Mouse (Mus musculus): Measurements from ENCODE around the gene Lpin2.

The Lpin2 gene

GRCm38 (mm10) chr17:71259727-71260126 is 77.4 kb downstream of the Lpin2 start:
- DNase-seq (ENCODE audit: extremely low spot score, low read depth, low spot score) = no peak

DNA sequence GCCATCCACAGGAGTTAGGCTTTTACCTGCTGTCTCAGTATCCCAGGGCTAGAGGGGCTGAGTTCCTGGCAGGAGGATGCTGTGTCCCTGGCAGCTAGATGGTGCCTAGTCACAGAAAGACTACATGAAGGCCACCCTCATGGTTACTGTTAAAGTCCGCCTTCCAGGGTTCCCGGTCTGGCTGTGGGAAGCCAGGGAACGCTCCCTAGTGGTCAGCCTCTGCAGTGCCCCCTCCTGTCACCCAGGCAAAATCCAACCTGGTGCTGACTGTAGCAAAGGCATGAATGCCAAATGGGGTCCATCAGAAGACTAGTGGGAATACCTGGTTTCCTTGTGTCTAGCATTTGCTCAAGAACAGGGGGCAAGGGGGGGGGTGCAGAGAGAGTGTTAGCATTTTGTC is 78.3 kb downstream of the Lpin2 start:
- no peak for DNase-seq (ENCODE audit: extremely low spot score, low read depth, low spot score)

GRCm38 (mm10) chr17:71263136-71263535 is 80.8 kb downstream of the Lpin2 start:
- no peak for DNase-seq (ENCODE audit: extremely low spot score, low read depth, low spot score)

DNA sequence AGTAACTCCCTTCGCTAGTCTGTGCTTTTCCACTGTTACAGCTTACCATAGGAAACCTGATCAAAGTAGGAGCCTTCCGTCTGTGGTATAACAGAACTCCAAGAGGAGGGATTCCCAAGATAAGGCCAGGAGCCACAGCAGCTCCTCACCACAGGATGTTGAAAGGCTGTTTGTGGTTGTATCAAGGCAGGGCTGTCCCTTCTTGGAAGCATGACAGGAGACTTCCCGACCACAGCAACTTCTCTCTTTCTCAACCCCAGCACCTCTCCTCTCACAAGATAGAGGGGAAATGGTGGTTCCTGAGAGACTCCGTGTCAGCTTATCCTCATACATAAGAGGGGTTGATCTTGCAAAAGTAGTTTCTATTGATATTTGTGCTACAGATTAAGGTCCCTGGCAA is 82.4 kb downstream of the Lpin2 start:
- DNase-seq (ENCODE audit: extremely low spot score, low read depth, low spot score) = no peak

DNA sequence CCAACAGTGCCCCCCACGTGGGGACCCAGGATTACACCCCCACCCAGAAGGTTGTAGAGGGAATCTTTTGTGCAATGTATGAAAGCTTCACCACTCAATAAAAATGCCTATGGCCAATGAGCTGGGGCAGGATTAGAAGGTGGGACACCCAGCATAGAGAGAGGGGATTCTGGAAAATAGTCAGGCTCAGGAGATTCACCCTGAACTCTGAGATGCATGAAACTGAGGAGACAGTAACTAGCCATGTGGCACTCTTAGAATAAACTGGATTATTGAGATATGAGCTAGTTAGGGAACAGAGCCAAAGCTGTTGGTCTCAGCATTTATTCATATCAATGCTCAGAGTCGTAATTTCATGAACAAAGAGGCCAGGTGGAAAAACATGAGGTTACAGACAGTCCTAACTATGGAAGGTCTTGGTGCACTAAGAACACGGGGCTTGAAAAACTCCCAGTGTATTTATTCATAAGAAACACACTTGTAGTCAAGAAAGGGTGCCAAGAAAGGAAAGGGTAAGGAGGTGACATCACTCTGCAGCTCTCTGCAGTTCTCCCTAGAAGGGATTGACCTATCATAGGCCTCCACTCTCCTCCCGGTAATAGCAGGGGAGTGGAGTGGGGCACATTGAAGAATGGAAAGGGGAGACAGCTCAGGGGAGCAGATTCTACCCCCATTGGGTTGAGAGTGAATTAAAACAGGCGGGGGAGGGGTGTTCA is 83.1 kb downstream of the Lpin2 start:
- no peak for DNase-seq (ENCODE audit: extremely low spot score, low read depth, low spot score)

DNA sequence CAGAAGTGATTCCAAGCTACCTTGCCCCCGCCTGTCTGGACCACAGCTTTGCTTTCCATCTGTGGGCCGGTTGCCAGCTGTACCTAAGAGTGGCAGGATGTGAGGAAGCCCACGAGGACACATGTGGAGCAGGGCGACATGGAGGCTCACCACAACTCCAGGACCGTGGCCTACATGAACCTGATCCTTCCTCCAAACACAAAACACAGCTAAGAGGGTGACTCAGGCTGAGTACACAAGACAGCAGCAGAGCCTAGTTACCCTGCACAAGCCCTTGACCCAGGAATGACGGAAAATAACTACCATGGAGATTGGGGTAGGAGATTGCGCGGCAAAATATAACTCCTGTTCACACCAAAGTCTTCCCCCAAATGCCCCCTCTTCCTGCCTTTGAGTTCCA is 85.0 kb downstream of the Lpin2 start:
- no peak for DNase-seq (ENCODE audit: extremely low spot score, low read depth, low spot score)

DNA sequence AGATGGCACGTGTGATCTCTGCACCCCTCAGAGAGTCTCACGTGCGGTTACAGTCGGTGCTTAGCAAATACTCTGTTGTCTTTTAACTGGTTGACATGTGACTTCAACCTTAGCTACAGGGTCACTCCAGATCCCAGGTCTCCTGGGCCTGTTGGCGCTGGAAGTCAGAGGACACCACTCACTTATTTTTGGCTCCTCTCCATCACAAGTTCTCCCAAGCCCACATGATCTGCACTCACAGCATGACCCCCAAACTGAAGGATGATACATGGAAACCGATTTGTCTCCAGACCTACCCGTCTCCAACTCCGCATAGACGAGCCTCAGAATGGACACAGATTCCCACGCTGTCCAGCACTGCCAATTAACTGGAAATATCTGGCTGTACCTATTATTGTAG is 85.8 kb downstream of the Lpin2 start:
- no peak for DNase-seq (ENCODE audit: extremely low spot score, low read depth, low spot score)

- DNase-seq (ENCODE audit: extremely low spot score, low read depth, low spot score) = no peak
These were observed 86.2 kb downstream of the Lpin2 start for GRCm38 (mm10) chr17:71268599-71268998.

- DNase-seq (ENCODE audit: extremely low spot score, low read depth, low spot score) = no peak
These were observed 91.5 kb downstream of the Lpin2 start for GRCm38 (mm10) chr17:71273901-71274300.

GRCm38 (mm10) chr17:71276771-71277170 is 94.4 kb downstream of the Lpin2 start:
- no peak for DNase-seq (ENCODE audit: extremely low spot score, low read depth, low spot score)

DNA sequence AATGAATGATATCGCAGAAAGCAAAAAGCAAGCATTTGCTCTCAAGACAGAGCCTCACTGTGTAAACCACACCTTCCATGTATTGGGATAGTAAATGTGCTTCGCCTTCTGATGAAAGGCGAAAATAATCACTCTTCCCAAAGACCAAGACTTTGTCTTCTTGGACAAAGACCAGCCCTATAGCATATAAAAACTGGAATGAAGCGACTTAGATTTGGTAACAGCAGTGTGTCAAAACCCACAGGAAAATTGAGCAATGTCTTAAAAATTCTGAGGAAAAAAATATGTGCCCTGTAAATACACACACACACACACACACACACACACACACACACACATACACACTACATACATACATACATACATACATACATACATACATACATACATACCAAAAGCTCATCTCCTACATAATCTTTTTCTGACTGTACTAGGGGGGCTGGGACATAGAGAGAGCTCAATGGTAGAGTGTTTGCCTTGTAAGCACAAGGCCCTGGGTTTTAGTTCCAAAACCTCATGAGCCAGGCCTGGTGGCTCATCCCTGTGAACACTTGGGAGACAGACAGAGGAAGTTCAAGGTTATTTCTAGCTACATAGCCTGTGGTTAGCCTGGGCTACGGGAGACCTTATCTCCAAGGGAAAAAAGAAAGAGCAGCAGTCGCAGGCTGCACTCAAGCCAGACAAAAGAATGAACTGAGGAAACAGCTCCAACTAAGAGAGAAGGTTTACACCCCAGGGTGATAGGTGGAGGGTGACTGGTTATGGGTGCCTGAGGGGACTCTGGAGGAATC is 95.5 kb downstream of the Lpin2 start:
- no peak for DNase-seq (ENCODE audit: extremely low spot score, low read depth, low spot score)

GRCm38 (mm10) chr17:71282716-71283115 is 100.4 kb downstream of the Lpin2 start:
- DNase-seq (ENCODE audit: extremely low spot score, low read depth, low spot score) = no peak

DNA sequence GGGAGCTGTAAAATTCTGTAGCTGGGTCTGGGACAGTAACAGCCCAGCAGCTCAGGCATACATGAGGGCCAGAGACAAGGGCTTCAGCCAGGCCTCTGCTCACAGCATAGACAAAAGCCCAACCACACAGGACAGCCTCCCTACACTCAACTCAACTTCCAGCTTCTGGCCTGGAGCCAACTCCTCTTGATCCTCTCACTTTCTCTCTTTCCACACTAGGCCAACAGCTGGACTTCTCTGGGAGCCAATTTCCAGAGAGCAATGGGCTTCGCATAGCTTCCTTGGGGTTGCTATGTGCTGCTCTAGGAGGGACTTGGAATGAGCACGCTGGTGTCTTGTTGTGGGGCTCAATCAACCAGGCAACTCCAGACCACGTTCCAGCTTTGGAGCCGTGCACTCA is 100.9 kb downstream of the Lpin2 start:
- no peak for DNase-seq (ENCODE audit: extremely low spot score, low read depth, low spot score)

DNA sequence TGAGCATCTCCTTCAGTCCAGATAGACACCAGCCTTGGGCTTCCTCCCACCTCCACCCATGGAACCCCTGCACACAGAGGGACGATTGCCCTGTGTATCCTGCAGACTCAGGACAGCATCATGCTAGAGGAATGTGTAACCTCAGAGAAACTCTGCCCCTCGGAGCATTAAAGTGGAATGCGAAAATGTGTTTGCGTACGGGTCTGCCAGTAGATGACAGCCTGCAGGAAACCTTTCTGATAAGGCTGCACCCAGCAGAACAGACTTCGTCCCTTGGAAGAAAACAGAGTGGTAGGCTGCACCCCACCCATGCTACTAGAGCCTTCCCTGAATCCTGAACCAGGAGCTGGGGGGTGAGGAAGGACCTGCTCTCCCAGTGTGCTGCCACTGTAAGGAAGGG is 102.5 kb downstream of the Lpin2 start:
- no peak for DNase-seq (ENCODE audit: extremely low spot score, low read depth, low spot score)

DNA sequence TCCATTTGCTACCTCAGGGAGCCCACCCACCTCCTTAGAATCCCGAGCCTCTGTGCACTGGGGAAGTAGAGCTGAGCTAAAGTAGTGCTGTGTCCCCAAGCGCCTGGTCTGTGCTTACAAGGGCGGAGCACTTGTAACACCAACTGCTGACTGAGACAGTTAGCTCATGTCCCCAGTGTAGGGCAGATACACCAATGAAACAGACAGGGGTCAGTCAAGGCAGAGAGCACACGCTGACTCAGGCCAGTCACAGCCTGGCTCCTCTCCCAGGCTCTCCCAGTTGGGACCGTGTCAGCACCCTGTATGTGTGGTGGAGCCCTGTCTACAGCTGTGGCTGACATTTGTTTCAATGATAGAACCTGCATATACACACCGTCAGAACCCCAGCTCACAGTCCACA is 103.6 kb downstream of the Lpin2 start:
- no peak for DNase-seq (ENCODE audit: extremely low spot score, low read depth, low spot score)

DNA sequence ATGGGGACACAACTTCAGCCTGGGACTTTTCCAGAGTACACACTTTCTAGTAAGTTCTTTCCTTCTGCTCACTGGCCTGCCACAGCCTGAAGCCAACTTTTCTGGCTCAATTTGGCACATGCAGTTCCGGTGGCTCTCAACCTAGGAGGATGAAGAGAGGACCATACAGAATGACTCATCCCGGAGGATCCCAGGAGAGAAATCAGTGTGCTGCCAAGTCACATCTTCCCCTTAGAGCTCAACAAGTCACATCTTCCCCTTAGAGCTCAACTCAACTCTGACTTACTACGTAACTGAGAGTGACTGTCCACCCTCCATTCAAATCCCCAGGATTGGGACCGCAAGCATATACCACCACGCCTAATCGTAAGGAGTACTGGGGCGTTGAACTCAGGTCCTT is 105.2 kb downstream of the Lpin2 start:
- no peak for DNase-seq (ENCODE audit: extremely low spot score, low read depth, low spot score)

- DNase-seq (ENCODE audit: extremely low spot score, low read depth, low spot score) = no peak
These were observed 105.9 kb downstream of the Lpin2 start for GRCm38 (mm10) chr17:71288145-71288758.

DNA sequence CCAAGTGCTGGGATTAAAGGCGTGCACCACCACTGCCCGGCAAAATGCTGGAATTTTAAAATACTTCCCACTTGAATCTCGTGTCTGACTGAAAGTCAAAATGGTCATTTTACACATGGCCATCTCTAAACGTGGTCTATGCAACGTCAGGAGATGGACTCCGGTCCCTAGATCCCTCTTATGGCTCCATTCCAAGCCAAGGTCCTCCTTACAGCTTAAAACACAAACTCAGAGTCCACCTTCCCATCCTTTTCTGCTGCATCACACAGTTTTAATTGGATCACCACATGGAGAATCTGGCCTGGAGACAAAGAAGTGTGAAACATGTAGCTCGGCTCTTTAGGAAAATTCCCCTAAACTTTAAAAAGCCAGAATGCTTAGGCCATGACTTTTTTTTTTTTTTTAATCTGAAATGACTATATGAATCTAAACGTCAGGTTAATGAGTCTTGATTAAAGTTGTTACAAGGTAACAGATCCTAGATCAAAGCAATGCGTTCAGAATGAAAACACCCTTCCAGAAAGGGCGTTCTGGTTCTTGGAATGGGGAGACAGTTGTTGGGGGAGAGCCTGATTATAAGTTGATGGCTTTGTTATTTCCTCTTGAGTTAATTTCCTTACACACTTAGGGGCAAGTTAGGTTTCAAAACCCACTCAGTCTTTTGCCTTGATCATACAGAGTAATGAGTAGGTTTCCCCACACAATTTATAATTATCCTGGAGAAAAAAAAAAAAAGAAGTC is 106.6 kb downstream of the Lpin2 start:
- DNase-seq (ENCODE audit: extremely low spot score, low read depth, low spot score) = no peak

DNA sequence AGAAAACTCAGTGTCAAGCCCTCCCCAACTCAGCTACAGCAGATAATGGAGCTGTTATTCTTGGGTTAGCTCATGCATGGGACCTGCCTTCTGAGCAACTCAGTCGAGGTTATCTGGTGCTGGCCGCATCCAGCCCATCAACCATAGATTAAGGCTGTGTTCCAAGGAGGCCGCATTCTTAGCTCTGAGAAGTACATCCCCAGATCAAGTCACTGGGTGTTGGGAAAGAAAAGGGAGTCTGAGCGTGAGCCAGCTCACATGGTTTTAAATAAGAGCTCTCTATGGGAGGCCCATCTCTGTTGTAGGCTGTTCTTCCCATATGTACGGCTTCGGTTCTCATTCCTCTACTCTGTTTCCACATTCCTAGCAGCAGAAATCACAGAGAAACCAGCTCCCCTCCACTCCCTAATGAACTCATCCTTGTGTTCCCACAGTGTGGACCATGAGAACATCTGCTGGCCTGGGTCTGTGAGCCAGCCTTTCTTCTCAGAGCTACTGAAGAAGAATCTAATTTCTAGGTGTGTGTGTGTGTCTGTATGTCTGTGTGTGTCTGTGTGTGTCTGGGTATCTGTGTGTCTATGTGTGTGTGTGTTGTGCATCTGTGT is 107.3 kb downstream of the Lpin2 start:
- DNase-seq (ENCODE audit: extremely low spot score, low read depth, low spot score) = no peak

- no peak for DNase-seq (ENCODE audit: extremely low spot score, low read depth, low spot score)
These were observed 108.4 kb downstream of the Lpin2 start for GRCm38 (mm10) chr17:71290486-71291410.

Measured in hindlimb bud, embryonic 11.5 days (tissue).